29 mouse cellular contexts compared by ENCODE assay signal in genomic region chr3:152376063-152376462, GRCm38 (mm10).
"Had no signal": no experiment of that assay in that cellular context is flagged by ENCODE, and none has a peak within 500 bp of the region (broad histone marks: within the 10 kb centered on the region; RNA-seq: fewer than 3 reads in every experiment).

No protein-coding gene starts in this region.

- H3K27me3 ChIP-seq: limb, embryonic 12.5 days; limb, embryonic 13.5 days; limb, embryonic 15.5 days; liver, embryonic 12.5 days; liver, embryonic 13.5 days; liver, embryonic 15.5 days; lung, embryonic 15.5 days; megakaryocyte, embryonic 14.5 days; midbrain, embryonic 12.5 days; midbrain, embryonic 13.5 days; midbrain, embryonic 15.5 days; neural tube, embryonic 12.5 days had no signal

- H3K4me2 ChIP-seq: limb, embryonic 12.5 days; limb, embryonic 13.5 days; limb, embryonic 15.5 days; liver, embryonic 11.5 days; liver, embryonic 12.5 days; liver, embryonic 13.5 days; liver, embryonic 15.5 days; lung, embryonic 14.5 days; lung, embryonic 15.5 days; midbrain, embryonic 11.5 days; midbrain, embryonic 12.5 days; midbrain, embryonic 13.5 days; midbrain, embryonic 15.5 days; neural tube, embryonic 12.5 days had no signal

- H3K4me3 ChIP-seq: limb, embryonic 10.5 days; limb, embryonic 12.5 days; limb, embryonic 13.5 days; limb, embryonic 15.5 days; liver, embryonic 12.5 days; liver, embryonic 13.5 days; liver, embryonic 15.5 days; lung, embryonic 15.5 days; megakaryocyte, embryonic 14.5 days; midbrain, embryonic 10.5 days; midbrain, embryonic 12.5 days; midbrain, embryonic 13.5 days; midbrain, embryonic 15.5 days; myocyte; neural tube, embryonic 12.5 days had no signal

- H3K4me1 ChIP-seq: limb, embryonic 10.5 days; limb, embryonic 12.5 days; limb, embryonic 13.5 days; limb, embryonic 15.5 days; liver, embryonic 12.5 days; liver, embryonic 13.5 days; liver, embryonic 15.5 days; lung, embryonic 15.5 days; megakaryocyte, embryonic 14.5 days; midbrain, embryonic 10.5 days; midbrain, embryonic 12.5 days; midbrain, embryonic 13.5 days; midbrain, embryonic 15.5 days; neural tube, embryonic 12.5 days had no signal

- H3K9me3 ChIP-seq: limb, embryonic 10.5 days; limb, embryonic 12.5 days; limb, embryonic 13.5 days; limb, embryonic 15.5 days; liver, embryonic 12.5 days; liver, embryonic 13.5 days; liver, embryonic 15.5 days; lung, embryonic 15.5 days; megakaryocyte, embryonic 14.5 days; midbrain, embryonic 10.5 days; midbrain, embryonic 12.5 days; midbrain, embryonic 13.5 days; midbrain, embryonic 15.5 days; neural tube, embryonic 12.5 days had no signal

- H3K9ac ChIP-seq: limb, embryonic 12.5 days; limb, embryonic 13.5 days; limb, embryonic 15.5 days; liver, embryonic 12.5 days; liver, embryonic 13.5 days; liver, embryonic 14.5 days; liver, embryonic 15.5 days; liver, postnatal 0 days; lung, embryonic 14.5 days; lung, embryonic 15.5 days; midbrain, embryonic 12.5 days; midbrain, embryonic 13.5 days; midbrain, embryonic 15.5 days; neural tube, embryonic 12.5 days had no signal

- H3K27ac ChIP-seq: limb, embryonic 10.5 days; limb, embryonic 12.5 days; limb, embryonic 13.5 days; limb, embryonic 15.5 days; liver, embryonic 12.5 days; liver, embryonic 13.5 days; liver, embryonic 14.5 days; liver, embryonic 15.5 days; lung, embryonic 15.5 days; macrophage; midbrain, embryonic 10.5 days; midbrain, embryonic 12.5 days; midbrain, embryonic 13.5 days; midbrain, embryonic 15.5 days; neural tube, embryonic 12.5 days had no signal

- DNase-seq: left cerebral cortex, postnatal 4 days; liver; liver, embryonic 13.5 days; liver, postnatal 0 days; lung, adult 2 months; lung, embryonic 14.5 days; lung, postnatal 10 days; lung, postnatal 14 days; lung, postnatal 36 days; lung, postnatal 4 days; midbrain, embryonic 14.5 days had no signal
